Mouse (Mus musculus) E14TG2a.4 (cell line): ENCODE data around the gene Ppp2r2c.
A peak's percentile ranks its signal among the peaks of the same experiment; 100 is the strongest.

Source experiments
- H3K27me3 ChIP-seq: 2 replicates; pipeline ENCODE4 v1.6.1; 2014; ENCODE audit warnings: low read length, control low read depth; ENCODE audit not compliant: insufficient read depth
- H3K36me3 ChIP-seq: 2 replicates; pipeline ENCODE4 v1.6.1; 2014; ENCODE audit warnings: low read length, control low read depth; ENCODE audit not compliant: insufficient read depth
- H3K4me1 ChIP-seq: replicated peaks from 2 replicates; pipeline ENCODE4 v1.6.1; 2014; ENCODE audit warnings: low read depth, low read length, control low read depth
- H3K4me3 ChIP-seq: replicated peaks from 2 replicates; pipeline ENCODE4 v1.5.1; 2014; ENCODE audit warnings: mild to moderate bottlenecking, low read length
- H3K9me3 ChIP-seq: 2 replicates; pipeline ENCODE4 v1.6.1; 2014; ENCODE audit warnings: low read length, control low read depth
- CTCF ChIP-seq: conservative IDR thresholded peaks from 2 replicates; pipeline ENCODE4 v1.5.1; 2014; ENCODE audit warnings: low read length
- NANOG ChIP-seq: IDR thresholded peaks from 2 replicates; pipeline ENCODE4 v1.6.1; 2014; ENCODE audit warnings: borderline replicate concordance, low read length, mixed read lengths
- POU5F1 ChIP-seq: IDR thresholded peaks from 2 replicates; pipeline ENCODE4 v1.6.1; 2014; ENCODE audit warnings: low read length, borderline replicate concordance

Gene Ppp2r2c

GRCm38 (mm10) chr5:36979631-36980030, 111.3 kb downstream of the Ppp2r2c start:
- Histone ChIP-seq H3K4me3 (no peak overlapping the region), H3K4me1 (peaks cover 24% of the 10 kb centered on the region), H3K9me3 (no peaks in the 10 kb centered on the region), H3K27me3 (no peaks in the 10 kb centered on the region), H3K36me3 (peaks cover 44% of the 10 kb centered on the region)
- TF ChIP-seq CTCF, result no peak

- H3K27me3 ChIP-seq, result peaks cover under 1% of the 10 kb centered on the region; the same call in 1 of the 2 replicates
- TF ChIP-seq CTCF, result no peak
- no peak for TF ChIP-seq POU5F1
- TF ChIP-seq NANOG, result no peak
Observed at GRCm38 (mm10) chr5:36982271-36982670, 114.0 kb downstream of the Ppp2r2c start.

GRCm38 (mm10) chr5:36986617-36987016, 118.3 kb downstream of the Ppp2r2c start:
- Histone ChIP-seq H3K4me1 (peaks cover 28% of the 10 kb centered on the region), H3K9me3 (no peaks in the 10 kb centered on the region), H3K27me3 (peaks cover 12% of the 10 kb centered on the region), H3K4me3 (no peak overlapping the region), H3K36me3 (peaks cover under 1% of the 10 kb centered on the region)
- TF ChIP-seq NANOG (no peak), POU5F1 (no peak), CTCF (no peak)

More at GRCm38 (mm10) chr5:36982271-36982670, 114.0 kb downstream of the Ppp2r2c start:
- Histone ChIP-seq H3K36me3 (peaks cover 24% of the 10 kb centered on the region), H3K4me1 (peaks cover 24% of the 10 kb centered on the region), H3K9me3 (no peaks in the 10 kb centered on the region), H3K4me3 (peak overlapping the region; percentile 69)

GRCm38 (mm10) chr5:36988124-36988780, 119.9 kb downstream of the Ppp2r2c start:
- Histone ChIP-seq H3K4me1 (peaks cover 19% of the 10 kb centered on the region), H3K36me3 (no peaks in the 10 kb centered on the region), H3K27me3 (peaks cover 17% of the 10 kb centered on the region), H3K4me3 (peak overlapping the region; percentile 91), H3K9me3 (no peaks in the 10 kb centered on the region)
- TF ChIP-seq CTCF (no peak), POU5F1 (no peak), NANOG (no peak)

GRCm38 (mm10) chr5:36988781-36989624, 120.7 kb downstream of the Ppp2r2c start, which contains the start of gene Wfs1:
TSS of gene Wfs1 (minus strand) at chr5:36989205.
- H3K9me3 ChIP-seq, result no peaks in the 10 kb centered on the region
- TF ChIP-seq CTCF (no peak), NANOG (no peak), POU5F1 (no peak)
- no peaks in the 10 kb centered on the region for H3K36me3 ChIP-seq
- H3K27me3 ChIP-seq, result peaks cover 21% of the 10 kb centered on the region
- peaks cover 19% of the 10 kb centered on the region for H3K4me1 ChIP-seq
- H3K4me3 ChIP-seq, result peak within 1 kb of the TSS; percentile 91

- Histone ChIP-seq H3K4me3 (peak overlapping the region; percentile 91), H3K4me1 (peaks cover 19% of the 10 kb centered on the region), H3K36me3 (no peaks in the 10 kb centered on the region), H3K27me3 (peaks cover 21% of the 10 kb centered on the region), H3K9me3 (no peaks in the 10 kb centered on the region)
- TF ChIP-seq NANOG (no peak), POU5F1 (no peak), CTCF (no peak)
Observed at GRCm38 (mm10) chr5:36989625-36989977, 121.3 kb downstream of the Ppp2r2c start.

GRCm38 (mm10) chr5:36990196-36990595, 121.9 kb downstream of the Ppp2r2c start:
- Histone ChIP-seq H3K36me3 (no peaks in the 10 kb centered on the region), H3K9me3 (no peaks in the 10 kb centered on the region), H3K4me1 (peaks cover 19% of the 10 kb centered on the region), H3K27me3 (peaks cover 21% of the 10 kb centered on the region), H3K4me3 (peak overlapping the region; percentile 91; the same call in 1 of the 2 replicates)
- TF ChIP-seq CTCF, result no peak
- no peak for TF ChIP-seq POU5F1
- no peak for TF ChIP-seq NANOG

GRCm38 (mm10) chr5:36990631-36991350, 122.5 kb downstream of the Ppp2r2c start:
- Histone ChIP-seq H3K4me3 (no peak overlapping the region), H3K27me3 (peaks cover 25% of the 10 kb centered on the region), H3K4me1 (peaks cover 20% of the 10 kb centered on the region), H3K9me3 (no peaks in the 10 kb centered on the region), H3K36me3 (no peaks in the 10 kb centered on the region)
- no peak for TF ChIP-seq POU5F1
- TF ChIP-seq NANOG, result no peak
- no peak for TF ChIP-seq CTCF
